Mouse (Mus musculus) lung, embryonic 14.5 days (tissue): ENCODE measurements around the gene Hps6. TPM values are rescaled to one million over a fixed set of nuclear protein-coding genes. Genes with fewer than 3 reads are reported as not detected.
A peak's percentile ranks its signal among the peaks of the same experiment; 100 is the strongest.

ENCODE experiments used
- ATAC-seq: fragments of 200-750 bp; cut with Nextera tagmentation; 2 replicates; pipeline ENCODE4 v1.8.0; 2017; ENCODE audit warnings: mild to moderate bottlenecking, moderate TSS enrichment, moderate library complexity; ENCODE audit not compliant: insufficient read depth
- DNase-seq: peaks from one replicate; pipeline ENCODE4 v3.0.0-alpha.2; 2015
- H3K27ac ChIP-seq: fragments of 300-500 bp; sonication (generic); 2 replicates; pipeline ENCODE4 v1.5.1; 2014; ENCODE audit warnings: low read depth, mild to moderate bottlenecking, moderate library complexity
- H3K27me3 ChIP-seq: fragments of 300-500 bp; sonication (generic); 2 replicates; pipeline ENCODE4 v1.6.1; 2014; ENCODE audit warnings: low read length, control low read depth; ENCODE audit not compliant: insufficient read depth
- H3K36me3 ChIP-seq: fragments of 300-500 bp; sonication (generic); 2 replicates; pipeline ENCODE4 v1.6.1; 2014; ENCODE audit warnings: control low read depth; ENCODE audit not compliant: insufficient read depth
- H3K4me1 ChIP-seq: fragments of 300-500 bp; sonication (generic); 2 replicates; pipeline ENCODE4 v1.6.1; 2014; ENCODE audit warnings: antibody characterized with exemption, control low read depth; ENCODE audit not compliant: insufficient read depth
- H3K4me2 ChIP-seq: fragments of 300-500 bp; sonication (generic); 2 replicates; pipeline ENCODE4 v1.6.1; 2014; ENCODE audit warnings: mild to moderate bottlenecking
- H3K4me3 ChIP-seq: fragments of 300-500 bp; sonication (generic); 2 replicates; pipeline ENCODE4 v1.5.1; 2014; ENCODE audit warnings: low read depth, low read length
- H3K9ac ChIP-seq: fragments of 300-500 bp; sonication (generic); 2 replicates; pipeline ENCODE4 v1.6.1; 2014
- H3K9me3 ChIP-seq: fragments of 300-500 bp; sonication (generic); 2 replicates; pipeline ENCODE4 v1.6.1; 2016; ENCODE audit warnings: low read depth, low read length, control low read depth
- CTCF ChIP-seq: IDR thresholded peaks from 2 replicates; pipeline ENCODE4 v1.5.1; 2016; ENCODE audit warnings: antibody characterized with exemption, low read depth
- WGBS: fragments of 180-500 bp; shearing (Covaris S2); extraction: QIAGEN DNeasy Blood & Tissue Kit; methylation state at CpG from one replicate; pipeline ENCODE4 v1.1.7; 2014; 5-methylcytosine and 5-hydroxymethylcytosine counted together
- polyA plus RNA-seq: library from polyadenylated mRNA; unstranded; fragments of >200 nt; fragmentation: Nextera tagmentation; extraction: Ambion mirVana; gene quantifications from 2 replicates; pipeline ENCODE4 v1.2.1, GENCODE M21; 2014

The Hps6 gene
- polyA plus RNA-seq, 1 experiment from 2014 or later = 6.0 TPM

- Histone ChIP-seq H3K36me3 (peaks cover 5% of the 10 kb centered on the region), H3K27ac (peak overlapping the region; percentile 99), H3K4me2 (peak overlapping the region; percentile 77), H3K9ac (peak overlapping the region; percentile 62), H3K9me3 (no peaks in the 10 kb centered on the region), H3K27me3 (no peaks in the 10 kb centered on the region), H3K4me3 (peak overlapping the region; percentile 88), H3K4me1 (peaks cover 42% of the 10 kb centered on the region)
- 3% methylated on average over 7 of the region's 7 CpGs for WGBS
- peak; percentile 21 for DNase-seq
- TF ChIP-seq CTCF = no peak
- no peak for ATAC-seq
These were observed 38.1 kb downstream of the Hps6 start for GRCm38 (mm10) chr19:46041299-46041932.

- ATAC-seq = no peak
These were observed 38.7 kb downstream of the Hps6 start for GRCm38 (mm10) chr19:46041933-46042475.

GRCm38 (mm10) chr19:46042476-46043011, 39.2 kb downstream of the Hps6 start:
- H3K9me3 ChIP-seq = no peaks in the 10 kb centered on the region
- WGBS = under 1% methylated on average over 6 of the region's 6 CpGs
- peak overlapping the region; percentile 77 for H3K4me2 ChIP-seq
- H3K27me3 ChIP-seq = no peaks in the 10 kb centered on the region
- peak; percentile 55 for DNase-seq
- peak overlapping the region; percentile 99 for H3K27ac ChIP-seq
- TF ChIP-seq CTCF = no peak
- peak overlapping the region; percentile 88 for H3K4me3 ChIP-seq
- ATAC-seq = no peak
- no peaks in the 10 kb centered on the region for H3K36me3 ChIP-seq
- peak overlapping the region; percentile 62 for H3K9ac ChIP-seq
- H3K4me1 ChIP-seq = peaks cover 40% of the 10 kb centered on the region

More at GRCm38 (mm10) chr19:46041933-46042475, 38.7 kb downstream of the Hps6 start:
- peak overlapping the region; percentile 88 for H3K4me3 ChIP-seq
- 1% methylated on average over 12 of the region's 14 CpGs for WGBS
- H3K9ac ChIP-seq = peak overlapping the region; percentile 62
- H3K36me3 ChIP-seq = 0 out of 2 replicates have a peak, but pooled peaks cover 1% of the 10 kb centered on the region
- H3K27ac ChIP-seq = peak overlapping the region; percentile 99
- H3K27me3 ChIP-seq = no peaks in the 10 kb centered on the region
- H3K4me2 ChIP-seq = peak overlapping the region; percentile 77
- no peak for TF ChIP-seq CTCF
- H3K9me3 ChIP-seq = no peaks in the 10 kb centered on the region
- peak; percentile 93 for DNase-seq
- peaks cover 44% of the 10 kb centered on the region for H3K4me1 ChIP-seq

- WGBS = 50% methylated on average over 7 of the region's 7 CpGs
- no peak for ATAC-seq
- H3K4me2 ChIP-seq = peak overlapping the region; percentile 77
- no peaks in the 10 kb centered on the region for H3K27me3 ChIP-seq
- TF ChIP-seq CTCF = no peak
- no peaks in the 10 kb centered on the region for H3K36me3 ChIP-seq
- peak overlapping the region; percentile 88 for H3K4me3 ChIP-seq
- H3K9me3 ChIP-seq = no peaks in the 10 kb centered on the region
- DNase-seq = peak; percentile 55
- H3K27ac ChIP-seq = peak overlapping the region; percentile 99
- H3K4me1 ChIP-seq = peaks cover 40% of the 10 kb centered on the region
- H3K9ac ChIP-seq = peak overlapping the region; percentile 98; the same call in 1 of the 2 replicates
These were observed 40.1 kb downstream of the Hps6 start for GRCm38 (mm10) chr19:46043380-46043779.

GRCm38 (mm10) chr19:46044271-46044992, 41.1 kb downstream of the Hps6 start, which contains the start of gene Pprc1:
Gene Pprc1 (plus strand): TSS chr19:46044886.
- TF ChIP-seq CTCF = no peak
- H3K4me1 ChIP-seq = peaks cover 40% of the 10 kb centered on the region
- peak within 1 kb of the TSS; percentile 77 for H3K4me2 ChIP-seq
- no peaks in the 10 kb centered on the region for H3K36me3 ChIP-seq
- peak within 1 kb of the TSS; percentile 88 for H3K4me3 ChIP-seq
- H3K27me3 ChIP-seq = no peaks in the 10 kb centered on the region
- ATAC-seq (peak; percentile 2; the same call in 1 of the 2 replicates), DNase-seq (peak; percentile 82)
- peak within 1 kb of the TSS; percentile 98 for H3K9ac ChIP-seq
- H3K9me3 ChIP-seq = no peaks in the 10 kb centered on the region
- H3K27ac ChIP-seq = peak within 1 kb of the TSS; percentile 99
- under 1% methylated on average over 34 of the region's 34 CpGs for WGBS

- WGBS = under 1% methylated on average over 83 of the region's 84 CpGs
- peak; percentile 72 for ATAC-seq
- peaks cover 36% of the 10 kb centered on the region for H3K4me1 ChIP-seq
These were observed 41.8 kb downstream of the Hps6 start, which contains the start of gene Ldb1 for GRCm38 (mm10) chr19:46044993-46045695. Gene Ldb1 (minus strand): TSS chr19:46045214.

More at GRCm38 (mm10) chr19:46044993-46045695, 41.8 kb downstream of the Hps6 start, which contains the start of gene Ldb1:
- Histone ChIP-seq H3K36me3 (no peaks in the 10 kb centered on the region), H3K27ac (peak within 1 kb of the TSS; percentile 99), H3K27me3 (no peaks in the 10 kb centered on the region), H3K9me3 (no peaks in the 10 kb centered on the region), H3K9ac (peak within 1 kb of the TSS; percentile 98), H3K4me3 (peak within 1 kb of the TSS; percentile 88), H3K4me2 (peak within 1 kb of the TSS; percentile 77)
- no peak for TF ChIP-seq CTCF
- DNase-seq = peak; percentile 92
